Mouse (Mus musculus): ENCODE measurements around the gene Amh. TPM values are rescaled to one million over a fixed set of nuclear protein-coding genes. Genes with fewer than 3 reads are reported as not detected.

Gene Amh
- polyA plus RNA-seq, 1 experiment from 2014 or later: not detected

DNA sequence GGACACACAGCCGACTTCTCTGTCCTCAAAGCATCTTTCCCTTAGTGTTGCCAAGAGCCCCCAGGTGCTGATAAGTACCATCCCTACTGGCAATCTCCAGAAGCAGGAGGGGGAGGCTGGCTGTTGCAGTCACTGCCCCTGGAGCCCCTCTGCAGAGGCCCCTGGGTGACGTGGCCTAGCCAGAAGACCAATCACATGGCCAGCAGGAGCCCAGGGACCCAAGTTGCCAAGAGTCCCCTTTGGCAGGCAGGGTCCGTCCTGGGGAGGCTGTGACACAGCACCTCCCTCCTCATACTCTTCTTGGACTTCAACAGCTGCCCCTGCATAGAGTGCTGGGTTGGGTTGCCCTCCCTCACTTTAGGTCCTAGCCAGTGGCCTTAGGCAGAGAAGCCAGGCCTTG lies 2.0 kb upstream of the Amh start:
- 92% methylated on average over 3 of the region's 3 CpGs for WGBS
- no peaks in the 10 kb centered on the region for H3K9me3 ChIP-seq (ENCODE audit: control insufficient read depth, low read length)
- peaks cover 3% of the 10 kb centered on the region; the same call in 1 of the 2 replicates for H3K27me3 ChIP-seq (replicated peaks; ENCODE audit: control insufficient read depth, insufficient read depth, low read length)
- peaks cover 39% of the 10 kb centered on the region for H3K36me3 ChIP-seq (ENCODE audit: control insufficient read depth, insufficient read depth, low read length)
- H3K4me1 ChIP-seq (ENCODE audit: control insufficient read depth, insufficient read depth, low read depth, low read length): peaks cover 28% of the 10 kb centered on the region
- no peak overlapping the region for H3K4me2 ChIP-seq (ENCODE audit: low read length)
- H3K9ac ChIP-seq (ENCODE audit: low read depth, low read length): no peak overlapping the region
- no peak for ATAC-seq
- H3K27ac ChIP-seq (ENCODE audit: low read depth, low read length): no peak overlapping the region
- H3K4me3 ChIP-seq (ENCODE audit: low read length): no peak overlapping the region

DNA sequence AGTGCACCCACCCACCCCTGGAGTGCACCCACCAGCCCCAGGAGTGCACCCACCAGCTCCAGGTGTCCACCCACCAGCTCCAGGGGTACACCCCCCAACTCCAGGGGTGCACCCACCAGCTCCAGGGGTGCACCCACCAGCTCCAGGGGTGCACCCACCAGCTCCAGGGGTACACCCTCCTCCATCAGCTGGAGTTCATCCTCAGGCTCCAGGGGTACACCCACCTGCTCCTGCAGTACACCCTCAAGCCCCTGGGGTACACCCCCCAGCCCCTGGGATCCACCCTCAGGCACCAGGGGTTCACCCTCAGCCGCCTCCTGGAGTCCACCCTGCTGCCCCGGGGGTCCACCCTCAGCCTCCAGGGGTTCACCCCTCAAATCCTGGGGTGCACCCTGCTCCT lies 703 bp upstream of the Amh start:
- no peaks in the 10 kb centered on the region for H3K9me3 ChIP-seq (ENCODE audit: control insufficient read depth, low read length)
- ATAC-seq: no peak
- 95% methylated on average over 2 of the region's 2 CpGs for WGBS
- H3K4me1 ChIP-seq (ENCODE audit: control insufficient read depth, insufficient read depth, low read depth, low read length): peaks cover 34% of the 10 kb centered on the region
- no peak overlapping the region for H3K4me3 ChIP-seq (ENCODE audit: low read length)
- no peak overlapping the region for H3K4me2 ChIP-seq (ENCODE audit: low read length)
- no peak overlapping the region for H3K9ac ChIP-seq (ENCODE audit: low read depth, low read length)
- H3K27ac ChIP-seq (ENCODE audit: low read depth, low read length): no peak overlapping the region
- peaks cover 8% of the 10 kb centered on the region for H3K27me3 ChIP-seq (replicated peaks; ENCODE audit: control insufficient read depth, insufficient read depth, low read length)
- peaks cover 39% of the 10 kb centered on the region for H3K36me3 ChIP-seq (ENCODE audit: control insufficient read depth, insufficient read depth, low read length)

DNA sequence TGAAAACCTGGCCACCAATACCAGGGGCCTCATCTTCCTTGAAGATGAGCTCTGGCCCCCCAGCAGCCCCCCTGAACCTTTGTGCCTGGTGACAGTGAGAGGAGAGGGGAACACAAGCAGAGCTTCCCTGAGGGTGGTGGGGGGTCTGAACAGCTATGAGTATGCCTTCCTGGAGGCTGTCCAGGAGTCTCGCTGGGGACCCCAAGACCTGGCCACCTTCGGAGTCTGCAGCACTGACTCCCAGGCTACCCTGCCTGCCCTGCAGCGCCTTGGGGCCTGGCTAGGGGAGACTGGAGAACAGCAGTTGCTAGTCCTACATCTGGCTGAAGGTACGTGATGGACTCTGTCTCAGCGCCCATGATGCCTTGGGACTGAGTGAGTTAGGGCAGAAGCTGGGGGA lies 279 bp downstream of the Amh start:
- Histone ChIP-seq H3K27me3 (replicated peaks; ENCODE audit: control insufficient read depth, insufficient read depth, low read length) (peaks cover 17% of the 10 kb centered on the region), H3K4me2 (ENCODE audit: low read length) (no peak overlapping the region), H3K27ac (ENCODE audit: low read depth, low read length) (no peak overlapping the region), H3K4me1 (ENCODE audit: control insufficient read depth, insufficient read depth, low read depth, low read length) (peaks cover 24% of the 10 kb centered on the region), H3K9me3 (ENCODE audit: control insufficient read depth, low read length) (no peaks in the 10 kb centered on the region), H3K9ac (ENCODE audit: low read depth, low read length) (no peak overlapping the region), H3K4me3 (ENCODE audit: low read length) (no peak overlapping the region), H3K36me3 (ENCODE audit: control insufficient read depth, insufficient read depth, low read length) (peaks cover 39% of the 10 kb centered on the region)
- WGBS: 82% methylated on average over 5 of the region's 5 CpGs
- no peak for ATAC-seq

DNA sequence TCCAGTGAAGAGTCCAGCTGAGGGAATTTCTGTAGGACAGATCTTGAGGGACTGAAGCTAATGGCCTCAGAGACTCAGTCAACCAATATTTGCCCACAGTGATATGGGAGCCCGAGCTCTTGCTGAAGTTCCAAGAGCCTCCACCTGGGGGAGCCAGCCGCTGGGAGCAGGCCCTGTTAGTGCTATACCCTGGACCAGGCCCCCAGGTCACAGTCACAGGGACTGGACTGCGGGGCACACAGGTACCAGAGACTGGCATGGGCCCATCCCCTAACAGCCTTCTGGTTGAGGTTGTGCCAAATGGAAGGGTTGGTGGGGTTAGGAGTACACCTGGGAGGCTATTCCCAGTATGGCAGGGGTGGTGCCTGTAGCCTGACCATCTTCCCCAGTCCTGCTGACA lies 882 bp downstream of the Amh start:
- 13% methylated on average over 3 of the region's 3 CpGs for WGBS
- Histone ChIP-seq H3K9me3 (ENCODE audit: control insufficient read depth, low read length) (no peaks in the 10 kb centered on the region), H3K4me2 (ENCODE audit: low read length) (no peak overlapping the region; the same call in 1 of the 2 replicates), H3K9ac (ENCODE audit: low read depth, low read length) (peak overlapping the region; percentile 84; the same call in 1 of the 2 replicates), H3K36me3 (ENCODE audit: control insufficient read depth, insufficient read depth, low read length) (peaks cover 39% of the 10 kb centered on the region), H3K27me3 (replicated peaks; ENCODE audit: control insufficient read depth, insufficient read depth, low read length) (peaks cover 19% of the 10 kb centered on the region), H3K4me3 (ENCODE audit: low read length) (no peak overlapping the region), H3K4me1 (ENCODE audit: control insufficient read depth, insufficient read depth, low read depth, low read length) (peaks cover 22% of the 10 kb centered on the region), H3K27ac (ENCODE audit: low read depth, low read length) (no peak overlapping the region)
- peak; percentile 15; the same call in 1 of the 2 replicates for ATAC-seq

DNA sequence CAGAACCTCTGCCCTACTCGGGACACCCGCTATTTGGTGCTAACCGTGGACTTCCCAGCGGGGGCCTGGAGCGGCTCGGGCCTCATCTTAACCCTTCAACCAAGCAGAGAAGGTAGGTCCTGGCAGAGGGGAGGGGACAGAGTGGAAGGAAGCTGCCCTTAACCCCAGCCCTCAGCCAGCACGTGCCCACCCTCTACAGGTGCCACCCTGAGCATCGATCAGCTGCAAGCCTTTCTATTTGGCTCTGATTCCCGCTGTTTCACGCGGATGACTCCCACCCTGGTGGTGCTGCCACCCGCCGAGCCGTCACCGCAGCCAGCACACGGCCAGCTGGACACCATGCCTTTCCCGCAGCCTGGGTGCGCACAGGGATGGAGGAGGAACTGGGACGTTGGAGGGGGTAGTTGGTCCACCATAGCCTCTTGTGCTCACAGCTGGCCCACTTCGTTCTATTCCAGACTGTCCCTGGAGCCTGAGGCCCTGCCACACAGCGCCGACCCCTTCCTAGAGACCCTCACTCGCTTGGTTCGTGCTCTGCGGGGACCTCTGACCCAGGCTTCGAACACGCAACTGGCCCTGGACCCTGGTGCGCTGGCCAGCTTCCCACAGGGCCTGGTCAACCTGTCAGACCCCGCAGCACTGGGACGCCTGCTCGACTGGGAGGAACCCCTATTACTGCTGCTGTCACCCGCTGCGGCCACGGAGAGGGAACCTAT lies 1.5 kb downstream of the Amh start:
- no peak for ATAC-seq
- Histone ChIP-seq H3K9ac (ENCODE audit: low read depth, low read length) (peak overlapping the region; percentile 84), H3K36me3 (ENCODE audit: control insufficient read depth, insufficient read depth, low read length) (peaks cover 35% of the 10 kb centered on the region), H3K27ac (ENCODE audit: low read depth, low read length) (peak overlapping the region; percentile 87), H3K9me3 (ENCODE audit: control insufficient read depth, low read length) (no peaks in the 10 kb centered on the region), H3K4me3 (ENCODE audit: low read length) (peak overlapping the region; percentile 54), H3K27me3 (replicated peaks; ENCODE audit: control insufficient read depth, insufficient read depth, low read length) (peaks cover 19% of the 10 kb centered on the region), H3K4me1 (ENCODE audit: control insufficient read depth, insufficient read depth, low read depth, low read length) (peaks cover 22% of the 10 kb centered on the region), H3K4me2 (ENCODE audit: low read length) (peak overlapping the region; percentile 98)
- 36% methylated on average over 33 of the region's 34 CpGs for WGBS

DNA sequence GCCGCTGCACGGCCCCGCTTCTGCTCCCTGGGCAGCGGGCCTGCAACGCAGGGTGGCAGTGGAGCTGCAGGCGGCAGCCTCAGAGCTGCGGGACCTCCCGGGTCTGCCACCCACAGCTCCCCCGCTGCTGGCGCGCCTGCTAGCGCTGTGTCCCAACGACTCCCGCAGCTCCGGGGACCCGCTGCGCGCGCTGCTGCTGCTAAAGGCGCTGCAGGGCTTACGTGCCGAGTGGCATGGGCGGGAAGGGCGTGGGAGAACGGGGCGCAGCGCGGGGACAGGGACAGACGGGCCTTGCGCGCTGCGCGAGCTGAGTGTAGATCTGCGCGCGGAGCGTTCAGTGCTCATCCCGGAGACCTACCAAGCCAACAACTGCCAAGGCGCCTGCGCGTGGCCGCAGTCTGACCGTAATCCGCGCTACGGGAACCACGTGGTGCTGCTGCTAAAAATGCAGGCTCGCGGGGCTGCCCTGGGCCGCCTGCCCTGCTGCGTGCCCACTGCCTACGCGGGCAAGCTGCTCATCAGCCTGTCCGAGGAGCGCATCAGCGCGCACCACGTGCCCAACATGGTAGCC lies 2.1 kb downstream of the Amh start:
- 1% methylated on average over 40 of the region's 58 CpGs for WGBS
- Histone ChIP-seq H3K9me3 (ENCODE audit: control insufficient read depth, low read length) (no peaks in the 10 kb centered on the region), H3K36me3 (ENCODE audit: control insufficient read depth, insufficient read depth, low read length) (peaks cover 30% of the 10 kb centered on the region), H3K4me3 (ENCODE audit: low read length) (peak overlapping the region; percentile 54), H3K27ac (ENCODE audit: low read depth, low read length) (peak overlapping the region; percentile 87), H3K9ac (ENCODE audit: low read depth, low read length) (peak overlapping the region; percentile 84), H3K4me1 (ENCODE audit: control insufficient read depth, insufficient read depth, low read depth, low read length) (peaks cover 22% of the 10 kb centered on the region), H3K27me3 (replicated peaks; ENCODE audit: control insufficient read depth, insufficient read depth, low read length) (peaks cover 19% of the 10 kb centered on the region), H3K4me2 (ENCODE audit: low read length) (peak overlapping the region; percentile 98)
- ATAC-seq: peak; percentile 87

DNA sequence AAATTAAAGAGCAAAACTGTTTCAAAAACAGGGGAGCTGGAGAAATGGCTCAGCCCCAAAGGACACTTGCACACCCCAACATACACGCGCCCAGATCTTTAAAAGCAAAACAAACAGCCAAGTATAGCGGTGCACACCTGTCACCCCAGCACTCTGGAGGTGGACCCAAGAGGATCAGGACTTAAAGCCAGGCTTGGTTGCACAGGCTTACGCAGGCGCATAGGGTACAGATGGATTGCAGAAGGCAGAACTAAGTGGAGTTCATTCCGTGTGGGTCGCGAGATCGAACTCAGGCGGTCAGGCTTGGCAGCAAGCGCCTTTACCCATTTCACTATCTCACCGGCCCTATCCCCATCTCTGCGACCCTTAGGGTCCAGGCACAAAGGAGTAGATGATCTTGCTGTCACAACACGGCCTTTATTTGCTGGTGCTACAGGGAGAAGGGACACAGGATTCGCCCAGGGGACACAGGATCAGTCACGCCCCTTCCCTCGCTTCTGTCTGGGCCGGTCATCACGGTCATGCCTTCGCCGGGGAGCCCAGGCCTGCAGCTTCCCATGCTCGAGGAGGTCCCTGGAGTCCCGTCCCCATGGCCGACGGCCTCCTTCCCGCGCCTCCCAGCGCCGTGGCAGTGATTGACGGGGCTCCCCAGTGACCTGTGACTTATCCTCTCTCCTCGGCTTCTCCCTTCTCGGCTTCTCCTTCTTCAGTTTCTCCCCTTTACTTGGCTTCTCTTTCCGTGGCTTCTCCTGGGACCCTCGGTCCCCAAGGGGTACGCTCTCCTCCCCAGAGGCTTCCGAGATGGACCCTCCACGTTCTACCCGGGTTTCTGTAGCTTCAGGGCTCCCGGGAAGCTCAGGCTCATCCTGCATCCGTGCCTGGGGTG lies 3.3 kb downstream of the Amh start:
- Histone ChIP-seq H3K4me1 (ENCODE audit: control insufficient read depth, insufficient read depth, low read depth, low read length) (peaks cover 22% of the 10 kb centered on the region), H3K36me3 (ENCODE audit: control insufficient read depth, insufficient read depth, low read length) (peaks cover 19% of the 10 kb centered on the region), H3K4me2 (ENCODE audit: low read length) (peak overlapping the region; percentile 43), H3K9me3 (ENCODE audit: control insufficient read depth, low read length) (no peaks in the 10 kb centered on the region), H3K4me3 (ENCODE audit: low read length) (peak overlapping the region; percentile 17; the same call in 1 of the 2 replicates), H3K27me3 (replicated peaks; ENCODE audit: control insufficient read depth, insufficient read depth, low read length) (peaks cover 19% of the 10 kb centered on the region), H3K27ac (ENCODE audit: low read depth, low read length) (no peak overlapping the region), H3K9ac (ENCODE audit: low read depth, low read length) (peak overlapping the region; percentile 43)
- 15% methylated on average over 40 of the region's 40 CpGs for WGBS
- ATAC-seq: no peak

DNA sequence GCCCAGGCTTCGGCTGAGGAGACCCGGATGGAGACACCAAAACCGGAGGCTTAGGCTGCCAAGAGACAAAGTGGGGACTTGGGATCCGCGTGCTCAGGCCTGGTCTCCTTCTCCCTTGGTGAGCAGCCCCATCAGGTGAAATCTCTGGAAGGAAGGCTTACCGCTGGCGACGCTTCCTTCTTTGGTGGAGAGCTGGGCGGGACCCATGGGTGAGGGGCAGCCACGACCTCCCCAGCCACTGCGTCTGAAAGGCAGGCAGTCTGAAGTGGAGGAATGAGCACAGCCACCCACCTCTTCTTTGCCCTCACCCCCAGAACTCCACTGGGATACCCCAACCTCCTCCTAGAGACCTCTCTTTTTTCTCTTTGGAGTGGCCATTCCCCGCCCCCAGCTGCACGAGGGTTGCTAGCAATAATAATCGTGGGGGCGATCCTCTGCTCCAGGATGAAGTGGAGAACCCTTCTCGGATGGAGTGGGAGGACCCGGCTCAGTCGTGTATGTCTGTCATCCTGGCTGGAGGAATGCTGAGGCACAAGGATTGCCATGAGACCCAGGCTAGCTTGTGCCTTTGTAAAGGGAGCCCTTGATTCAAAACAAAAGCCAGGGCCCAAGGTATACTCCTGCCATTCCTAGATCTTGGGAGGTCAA lies 4.1 kb downstream of the Amh start:
- Histone ChIP-seq H3K4me1 (ENCODE audit: control insufficient read depth, insufficient read depth, low read depth, low read length) (peaks cover 22% of the 10 kb centered on the region), H3K27me3 (replicated peaks; ENCODE audit: control insufficient read depth, insufficient read depth, low read length) (peaks cover 19% of the 10 kb centered on the region), H3K9me3 (ENCODE audit: control insufficient read depth, low read length) (no peaks in the 10 kb centered on the region), H3K4me2 (ENCODE audit: low read length) (peak overlapping the region; percentile 43), H3K36me3 (ENCODE audit: control insufficient read depth, insufficient read depth, low read length) (peaks cover 12% of the 10 kb centered on the region), H3K9ac (ENCODE audit: low read depth, low read length) (peak overlapping the region; percentile 43), H3K4me3 (ENCODE audit: low read length) (peak overlapping the region; percentile 17; the same call in 1 of the 2 replicates), H3K27ac (ENCODE audit: low read depth, low read length) (no peak overlapping the region)
- no peak for ATAC-seq
- 8% methylated on average over 16 of the region's 18 CpGs for WGBS
